Mouse (Mus musculus) cerebellum, postnatal 25 days (tissue): ENCODE measurements around the gene Gm17482.

Experiments
- DNase-seq, 2 experiments: peaks; one replicate each; pipeline ENCODE4 v3.0.0; 2021; ENCODE audit warnings: mixed read lengths in 2 of 2

Gene Gm17482

GRCm38 (mm10) chr6:115227043-115227442, at the start of gene Gm17482:
Gm17482 (plus strand) TSS chr6:115227343.
- DNase-seq = no peak

GRCm38 (mm10) chr6:115178826-115179225, 48.3 kb upstream of the Gm17482 start:
- no peak for DNase-seq

GRCm38 (mm10) chr6:115181094-115181493, 46.0 kb upstream of the Gm17482 start:
- no peak for DNase-seq

- DNase-seq = no peak
Measured at GRCm38 (mm10) chr6:115191111-115191510, 36.0 kb upstream of the Gm17482 start.

- no peak for DNase-seq
Measured at GRCm38 (mm10) chr6:115200753-115201152, 26.4 kb upstream of the Gm17482 start.

GRCm38 (mm10) chr6:115203029-115203428, 24.1 kb upstream of the Gm17482 start:
- DNase-seq = no peak

GRCm38 (mm10) chr6:115210187-115210586, 17.0 kb upstream of the Gm17482 start:
- DNase-seq = no peak

GRCm38 (mm10) chr6:115210820-115211219, 16.3 kb upstream of the Gm17482 start:
- DNase-seq = no peak

GRCm38 (mm10) chr6:115212132-115212903, 14.8 kb upstream of the Gm17482 start:
- DNase-seq = no peak

- DNase-seq = no peak
Measured at GRCm38 (mm10) chr6:115213129-115213528, 14.0 kb upstream of the Gm17482 start.

- peak; percentile 65 to 72 for DNase-seq
Measured at GRCm38 (mm10) chr6:115221215-115221641, 5.9 kb upstream of the Gm17482 start.

- DNase-seq = peak; percentile 75 to 86
Measured at GRCm38 (mm10) chr6:115225519-115225918, 1.6 kb upstream of the Gm17482 start.

GRCm38 (mm10) chr6:115227529-115227928, 386 bp downstream of the Gm17482 start:
- peak; percentile 87 to 90 for DNase-seq

GRCm38 (mm10) chr6:115230557-115230956, 3.4 kb downstream of the Gm17482 start:
- DNase-seq = no peak

- no peak for DNase-seq
Measured at GRCm38 (mm10) chr6:115231836-115232235, 4.7 kb downstream of the Gm17482 start.

- no peak for DNase-seq
Measured at GRCm38 (mm10) chr6:115232562-115232961, 5.4 kb downstream of the Gm17482 start.

- peak; percentile 97 for DNase-seq
Measured at GRCm38 (mm10) chr6:115238031-115239027, 11.2 kb downstream of the Gm17482 start.

- peak; percentile 57 to 60 for DNase-seq
Measured at GRCm38 (mm10) chr6:115239335-115239734, 12.2 kb downstream of the Gm17482 start.

GRCm38 (mm10) chr6:115240431-115240830, 13.3 kb downstream of the Gm17482 start:
- DNase-seq = peak in 1 of 2 experiments; percentile 24

- no peak for DNase-seq
Measured at GRCm38 (mm10) chr6:115241131-115241699, 14.1 kb downstream of the Gm17482 start.

- peak; percentile 39 to 47 for DNase-seq
Measured at GRCm38 (mm10) chr6:115241939-115242338, 14.8 kb downstream of the Gm17482 start.

GRCm38 (mm10) chr6:115244222-115244621, 17.1 kb downstream of the Gm17482 start:
- DNase-seq = peak; percentile 61

- peak in 1 of 2 experiments; percentile 40 for DNase-seq
Measured at GRCm38 (mm10) chr6:115245500-115246058, 18.4 kb downstream of the Gm17482 start.
